Mouse (Mus musculus): Measurements from ENCODE around the gene Txnrd2. TPM values are rescaled to one million over a fixed set of nuclear protein-coding genes. Genes with fewer than 3 reads are reported as not detected.

Txnrd2 gene
- polyA plus RNA-seq (2017; shearing (Covaris generic)) = 24.8 TPM

GRCm38 (mm10) chr16:18426215-18426791, at the start of gene Txnrd2:
Txnrd2 (plus strand) TSS chr16:18426384.

GRCm38 (mm10) chr16:18426802-18427280, 657 bp downstream of the Txnrd2 start, which contains the start of gene Comt:
Comt (minus strand) TSS chr16:18426852.

GRCm38 (mm10) chr16:18498558-18498990, 72.4 kb downstream of the Txnrd2 start, which contains the start of the genes Gnb1l and Rtl10:
Gnb1l (plus strand) TSS chr16:18498713.
Rtl10 (plus strand) TSS chr16:18498901.

Other genes with a start within 250 kb of the Txnrd2 start
- not detected for gene Ccdc188, start 208.5 kb upstream of the Txnrd2 start, polyA plus RNA-seq (2017; shearing (Covaris generic))
- gene Zdhhc8, start 191.2 kb upstream of the Txnrd2 start, polyA plus RNA-seq (2017; shearing (Covaris generic)) = 8.7 TPM
- gene Trmt2a, start 177.7 kb upstream of the Txnrd2 start, polyA plus RNA-seq (2017; shearing (Covaris generic)) = 94.7 TPM
- 159 TPM for gene Ranbp1, start 177.7 kb upstream of the Txnrd2 start, polyA plus RNA-seq (2017; shearing (Covaris generic))
- gene Gm49776, start 168.1 kb upstream of the Txnrd2 start, polyA plus RNA-seq (2017; shearing (Covaris generic)) = not detected
- gene Dgcr8, start 137.1 kb upstream of the Txnrd2 start, polyA plus RNA-seq (2017; shearing (Covaris generic)) = 11.0 TPM
- gene Tango2, start 78.3 kb upstream of the Txnrd2 start, polyA plus RNA-seq (2017; shearing (Covaris generic)) = 29.3 TPM
- 1.4 TPM for gene Arvcf, start 78.2 kb upstream of the Txnrd2 start, polyA plus RNA-seq (2017; shearing (Covaris generic))
- 19.1 TPM for gene Comt, start 468 bp downstream of the Txnrd2 start, polyA plus RNA-seq (2017; shearing (Covaris generic))
- gene Gnb1l, start 72.3 kb downstream of the Txnrd2 start, polyA plus RNA-seq (2017; shearing (Covaris generic)) = 6.7 TPM
- gene Rtl10, start 72.5 kb downstream of the Txnrd2 start, polyA plus RNA-seq (2017; shearing (Covaris generic)) = not detected
- not detected for gene Tbx1, start 164.3 kb downstream of the Txnrd2 start, polyA plus RNA-seq (2017; shearing (Covaris generic))
- gene Gp1bb, start 196.0 kb downstream of the Txnrd2 start, polyA plus RNA-seq (2017; shearing (Covaris generic)) = not detected
- 0.89 TPM for gene Gm49601, start 200.0 kb downstream of the Txnrd2 start, polyA plus RNA-seq (2017; shearing (Covaris generic))
- 0.46 TPM for gene Sept5, start 203.6 kb downstream of the Txnrd2 start, polyA plus RNA-seq (2017; shearing (Covaris generic))

Measured in effector memory CD4-positive, alpha-beta T cell, adult 5 months (primary cell).